Mouse (Mus musculus) stomach, embryonic 14.5 days (tissue): ENCODE data around the gene Wnt5b. TPM values are rescaled to one million over a fixed set of nuclear protein-coding genes. Genes with fewer than 3 reads are reported as not detected.
A peak's percentile ranks its signal among the peaks of the same experiment; 100 is the strongest.

Experiments used
- ATAC-seq: fragments of 200-750 bp; cut with Nextera tagmentation; 2 replicates; pipeline ENCODE4 v1.8.0; 2017; ENCODE audit warnings: low read depth, moderate TSS enrichment; ENCODE audit not compliant: insufficient number of reproducible peaks, insufficient read depth, low FRiP score
- H3K27ac ChIP-seq: fragments of 300-500 bp; sonication (generic); 2 replicates; pipeline ENCODE4 v1.5.1; 2014; ENCODE audit warnings: mild to moderate bottlenecking, low read length, moderate library complexity, mixed read lengths
- H3K27me3 ChIP-seq: fragments of 300-500 bp; sonication (generic); 2 replicates; pipeline ENCODE4 v1.6.1; 2014; ENCODE audit warnings: low read length, control low read depth, mixed read lengths; ENCODE audit not compliant: control insufficient read depth, insufficient read depth
- H3K36me3 ChIP-seq: fragments of 300-500 bp; sonication (generic); 2 replicates; pipeline ENCODE4 v1.6.1; 2014; ENCODE audit warnings: mild to moderate bottlenecking, control low read depth, low read length, moderate library complexity, mixed read lengths; ENCODE audit not compliant: control insufficient read depth, insufficient read depth
- H3K4me1 ChIP-seq: fragments of 300-500 bp; sonication (generic); 2 replicates; pipeline ENCODE4 v1.6.1; 2014; ENCODE audit warnings: low read length, control low read depth, mixed read lengths; ENCODE audit not compliant: control insufficient read depth, insufficient read depth
- H3K4me2 ChIP-seq: fragments of 300-500 bp; sonication (generic); replicated peaks from 2 replicates; pipeline ENCODE4 v1.6.1; 2014; ENCODE audit warnings: low read depth, low read length, control low read depth
- H3K4me3 ChIP-seq: fragments of 300-500 bp; sonication (generic); 2 replicates; pipeline ENCODE4 v1.5.1; 2014; ENCODE audit warnings: low read depth, low read length, control low read depth
- H3K9ac ChIP-seq: fragments of 300-500 bp; sonication (generic); replicated peaks from 2 replicates; pipeline ENCODE4 v1.6.1; 2014; ENCODE audit warnings: low read depth, mild to moderate bottlenecking, control low read depth, low read length, moderate library complexity, mixed read lengths
- H3K9me3 ChIP-seq: fragments of 300-500 bp; sonication (generic); 2 replicates; pipeline ENCODE4 v1.6.1; 2016; ENCODE audit warnings: low read depth, low read length, control low read depth; ENCODE audit not compliant: control insufficient read depth
- WGBS: fragments of 180-500 bp; shearing (Covaris S2); extraction: QIAGEN DNeasy Blood & Tissue Kit; methylation state at CpG from one replicate; pipeline ENCODE4 v1.1.7; 2014; 5-methylcytosine and 5-hydroxymethylcytosine counted together
- polyA plus RNA-seq: library from polyadenylated mRNA; unstranded; fragments of >200 nt; fragmentation: Nextera tagmentation; extraction: Ambion mirVana; gene quantifications from 2 replicates; pipeline ENCODE4 v1.2.1, GENCODE M21; 2014

The Wnt5b gene
- polyA plus RNA-seq, 1 experiment from 2014 or later: 11.6 TPM

GRCm38 (mm10) chr6:119386821-119387220 is 157.3 kb downstream of the Wnt5b start:
- no peak for ATAC-seq
- Histone ChIP-seq H3K9ac (0 out of 2 replicates have a peak overlapping the region, but pooled peaks have one; percentile 85), H3K4me2 (peak overlapping the region; percentile 67), H3K27me3 (no peaks in the 10 kb centered on the region), H3K27ac (no peak overlapping the region), H3K9me3 (no peaks in the 10 kb centered on the region), H3K4me3 (no peak overlapping the region), H3K4me1 (peaks cover 6% of the 10 kb centered on the region; the same call in 1 of the 2 replicates), H3K36me3 (no peaks in the 10 kb centered on the region)
- WGBS: 80% methylated on average over 1 of the region's 1 CpGs

GRCm38 (mm10) chr6:119386421-119386820 is 157.7 kb downstream of the Wnt5b start:
- Histone ChIP-seq H3K4me3 (no peak overlapping the region), H3K9me3 (no peaks in the 10 kb centered on the region), H3K36me3 (no peaks in the 10 kb centered on the region), H3K9ac (no peak overlapping the region), H3K4me1 (peaks cover 6% of the 10 kb centered on the region; the same call in 1 of the 2 replicates), H3K4me2 (no peak overlapping the region), H3K27me3 (no peaks in the 10 kb centered on the region), H3K27ac (no peak overlapping the region)
- WGBS: 84% methylated on average over 4 of the region's 4 CpGs
- no peak for ATAC-seq

GRCm38 (mm10) chr6:119385668-119386067 is 158.5 kb downstream of the Wnt5b start:
- Histone ChIP-seq H3K27me3 (no peaks in the 10 kb centered on the region), H3K9me3 (no peaks in the 10 kb centered on the region), H3K4me1 (peaks cover 6% of the 10 kb centered on the region; the same call in 1 of the 2 replicates), H3K27ac (no peak overlapping the region), H3K36me3 (no peaks in the 10 kb centered on the region), H3K4me2 (no peak overlapping the region), H3K9ac (no peak overlapping the region), H3K4me3 (no peak overlapping the region)
- ATAC-seq: no peak
- WGBS: 97% methylated on average over 1 of the region's 1 CpGs

Other genes with a start within 250 kb of the Wnt5b start
- 0.23 and 0.38 TPM in 2 replicates for gene Lrtm2, start 213.6 kb downstream of the Wnt5b start, polyA plus RNA-seq
- 37.5 and 37.9 TPM in 2 replicates for gene Adipor2, start 126.6 kb downstream of the Wnt5b start, polyA plus RNA-seq
- gene Fbxl14, start 64.7 kb downstream of the Wnt5b start, polyA plus RNA-seq: 5.3 and 6.0 TPM in 2 replicates